Mouse (Mus musculus) CD4-positive naive resting alpha-beta T cell, adult 57 days (primary cell): ENCODE data around the gene Il1f10. TPM values are rescaled to one million over a fixed set of nuclear protein-coding genes. Genes with fewer than 3 reads are reported as not detected.

Experiments used
- total RNA-seq: library from RNA; stranded (reverse); gene quantifications from one replicate; pipeline ENCODE4 v1.2.4, GENCODE M21; 2023

Il1f10 gene
- total RNA-seq: not detected

DNA sequence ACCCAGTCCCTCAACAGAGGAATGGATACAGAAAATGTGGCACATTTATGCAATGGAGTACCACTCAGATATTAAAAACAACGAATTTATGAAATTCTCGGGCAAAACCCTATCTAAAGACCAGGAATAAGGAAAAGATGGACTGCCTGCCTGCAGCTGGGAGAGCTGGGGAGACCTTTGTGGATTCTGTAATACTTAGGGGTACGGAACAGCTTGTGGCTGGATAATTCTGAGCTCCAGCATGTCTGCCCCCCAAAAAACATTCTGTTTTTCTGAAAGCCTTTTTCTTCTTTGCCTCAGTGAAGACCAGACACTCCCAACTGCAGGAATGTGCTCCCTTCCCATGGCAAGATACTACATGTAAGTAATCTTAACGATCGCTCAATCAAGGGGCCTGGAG lies at the start of gene Il1f10:
Gene Il1f10, plus strand, starts transcription at position 301 of the 400 bp plus-strand sequence.

GRCm38 (mm10) chr2:24276654-24277053 lies 14.3 kb upstream of the Il1f10 start, which contains the start of gene Il1f5:
Gene Il1f5, plus strand, starts transcription at chr2:24276954.

GRCm38 (mm10) chr2:24336545-24336944 lies 45.5 kb downstream of the Il1f10 start, which contains the start of gene Il1rn:
Gene Il1rn, plus strand, starts transcription at chr2:24336853.

Other genes starting within 250 kb of the Il1f10 start
- gene Hnmt, start 241.8 kb upstream of the Il1f10 start, total RNA-seq: not detected
- gene Tbpl2, start 194.6 kb upstream of the Il1f10 start, total RNA-seq: not detected
- not detected for gene Il1f8, start 138.0 kb upstream of the Il1f10 start, total RNA-seq
- gene Il1f9, start 104.7 kb upstream of the Il1f10 start, total RNA-seq: 0.47 TPM
- gene Il1f6, start 75.8 kb upstream of the Il1f10 start, total RNA-seq: not detected
- not detected for gene Il1f5, start 14.2 kb upstream of the Il1f10 start, total RNA-seq
- gene Il1rn, start 45.7 kb downstream of the Il1f10 start, total RNA-seq: not detected
- gene Psd4, start 76.4 kb downstream of the Il1f10 start, total RNA-seq: 172 TPM
- not detected for gene Pax8, start 184.4 kb downstream of the Il1f10 start, total RNA-seq